Comparison of ENCODE assay signal across 12 mouse cellular contexts in genomic region chr2:52321866-52322265, GRCm38 (mm10).
"Had no signal": no experiment of that assay in that cellular context is flagged by ENCODE, and none has a peak within 500 bp of the region (broad histone marks: within the 10 kb centered on the region; RNA-seq: fewer than 3 reads in every experiment).

No protein-coding gene starts in this region.

- H3K4me2 ChIP-seq: midbrain, embryonic 13.5 days; neural tube, embryonic 12.5 days had no signal

- DNase-seq: kidney, adult 9 months; kidney, postnatal 10 days; left cerebral cortex, postnatal 4 days; lung, adult 18-20 months; retina, postnatal 1 day; right cerebral cortex, postnatal 4 days; spleen, adult 18-20 months; thymus, adult 18-20 months; thymus, postnatal 14 days had no signal

- H3K4me3 ChIP-seq: midbrain, embryonic 13.5 days; neural tube, embryonic 12.5 days had no signal

- H3K27ac ChIP-seq: liver, embryonic 14.5 days; midbrain, embryonic 13.5 days; neural tube, embryonic 12.5 days had no signal

- ATAC-seq: midbrain, embryonic 13.5 days had no signal

- H3K4me1 ChIP-seq: midbrain, embryonic 13.5 days; neural tube, embryonic 12.5 days had no signal

- H3K9ac ChIP-seq: liver, embryonic 14.5 days; midbrain, embryonic 13.5 days; neural tube, embryonic 12.5 days had no signal

- H3K27me3 ChIP-seq: midbrain, embryonic 13.5 days; neural tube, embryonic 12.5 days had no signal

- H3K9me3 ChIP-seq: midbrain, embryonic 13.5 days; neural tube, embryonic 12.5 days had no signal

- H3K36me3 ChIP-seq: midbrain, embryonic 13.5 days; neural tube, embryonic 12.5 days had no signal
